Mouse (Mus musculus) gastrocnemius, postnatal 10 days (tissue): ENCODE data around the gene Tmem50b. TPM values are rescaled to one million over a fixed set of nuclear protein-coding genes. Genes with fewer than 3 reads are reported as not detected.

ENCODE experiments used
- DNase-seq: peaks from one replicate; pipeline ENCODE4 v3.0.0; 2021; ENCODE audit warnings: mixed read lengths
- total RNA-seq, 2 experiments: library from RNA; stranded (reverse); gene quantifications; 2 replicates each; pipeline ENCODE4 v1.2.3; 2021

Gene Tmem50b
- total RNA-seq, 2 experiments from 2014 or later: 15.2 to 15.9 TPM

DNA sequence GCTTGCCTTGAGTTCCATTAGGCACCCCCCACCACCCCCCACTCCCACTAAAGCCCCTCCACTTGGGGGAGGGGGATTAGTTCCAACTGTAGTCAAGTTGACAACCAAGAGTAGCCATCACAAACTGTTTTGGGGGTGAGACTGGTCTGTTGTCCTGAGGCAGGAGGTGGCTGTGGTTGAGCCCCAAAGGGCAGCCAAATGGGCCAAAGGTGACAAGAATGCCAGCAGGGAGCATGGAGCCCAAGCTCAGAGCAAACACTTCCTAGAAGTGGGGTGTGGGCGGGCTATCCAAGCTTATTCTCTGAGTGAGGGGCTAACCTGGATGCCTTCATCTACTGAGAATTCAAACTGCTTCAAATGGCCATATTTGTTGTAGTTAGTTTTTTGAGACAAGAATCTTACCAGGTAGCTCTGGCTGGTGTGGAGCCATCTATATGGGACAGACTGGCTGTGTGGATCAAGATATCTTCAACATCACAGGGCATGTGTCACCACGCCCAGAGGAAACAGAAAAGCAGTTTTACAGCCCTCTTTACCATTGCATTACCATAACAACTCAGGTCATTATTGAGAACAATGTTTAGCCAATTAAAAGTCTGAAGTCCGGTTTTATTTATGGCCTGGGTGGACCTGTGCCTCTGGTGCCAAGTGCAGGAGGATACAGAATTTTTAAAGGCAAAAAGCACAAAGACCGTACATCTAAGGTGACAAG lies 32.9 kb downstream of the Tmem50b start:
- DNase-seq: no peak

DNA sequence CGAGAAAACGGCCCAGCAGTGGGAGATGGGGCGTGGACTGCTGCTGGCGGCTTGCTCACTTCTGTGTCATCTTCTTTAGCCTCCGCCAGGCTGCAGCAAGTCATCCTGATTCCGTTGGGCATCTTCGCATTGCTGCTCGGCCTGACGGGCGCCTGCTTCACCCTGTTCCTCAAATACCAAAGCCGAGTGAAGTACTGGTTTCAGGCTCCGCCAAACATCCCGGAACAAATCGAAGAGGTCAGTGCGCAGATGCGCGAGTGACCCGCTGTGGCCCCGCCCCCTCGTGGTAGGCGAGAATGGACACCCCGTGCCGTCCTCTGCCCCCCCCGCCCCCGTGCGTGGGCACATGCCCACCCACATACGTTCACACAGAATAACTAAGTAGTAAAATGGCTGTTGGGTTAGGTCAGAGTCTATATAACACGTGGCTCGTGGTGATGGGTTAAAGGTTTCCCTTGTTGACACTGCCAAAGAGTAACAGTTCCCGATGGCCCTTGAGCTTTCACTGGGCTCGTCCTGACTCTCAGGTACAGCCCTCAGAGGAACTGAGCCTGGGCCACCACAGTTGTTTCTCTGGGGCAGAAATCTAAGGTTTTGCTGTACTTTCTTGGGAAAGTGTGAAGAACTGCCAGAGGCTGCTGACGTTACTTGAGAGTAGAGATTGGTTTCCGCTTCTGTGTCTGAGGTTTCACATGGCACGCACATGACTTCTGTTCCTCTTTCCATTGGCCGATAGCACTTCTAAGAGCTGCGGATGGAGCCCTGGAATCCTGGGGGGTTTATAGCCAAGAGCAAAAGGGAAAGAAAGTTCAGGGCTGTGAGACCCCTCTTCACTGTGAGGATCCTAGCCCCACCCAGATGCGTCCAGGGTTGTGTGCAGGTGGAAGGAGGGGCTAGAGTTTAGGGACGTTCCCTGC lies 35.8 kb downstream of the Tmem50b start:
- no peak for DNase-seq

DNA sequence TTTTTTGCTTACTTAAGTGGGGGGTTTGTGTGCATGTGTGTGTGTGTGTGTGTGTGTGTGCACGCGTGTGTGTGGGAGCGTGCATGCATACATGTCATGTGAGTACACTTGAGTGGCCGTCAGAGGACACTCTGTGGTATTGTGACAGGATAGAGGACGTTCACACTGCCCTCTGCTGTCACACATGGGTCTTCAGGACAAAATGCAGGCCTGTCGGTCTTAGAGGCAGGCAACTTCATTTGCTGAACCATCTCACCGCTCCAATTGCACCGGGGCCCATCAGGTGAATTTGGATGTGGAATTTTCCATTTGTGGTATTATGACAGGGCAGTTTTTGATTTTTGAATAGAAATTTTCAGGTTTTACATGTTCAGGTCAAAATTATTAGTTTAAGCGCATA lies 36.5 kb downstream of the Tmem50b start:
- DNase-seq: no peak

DNA sequence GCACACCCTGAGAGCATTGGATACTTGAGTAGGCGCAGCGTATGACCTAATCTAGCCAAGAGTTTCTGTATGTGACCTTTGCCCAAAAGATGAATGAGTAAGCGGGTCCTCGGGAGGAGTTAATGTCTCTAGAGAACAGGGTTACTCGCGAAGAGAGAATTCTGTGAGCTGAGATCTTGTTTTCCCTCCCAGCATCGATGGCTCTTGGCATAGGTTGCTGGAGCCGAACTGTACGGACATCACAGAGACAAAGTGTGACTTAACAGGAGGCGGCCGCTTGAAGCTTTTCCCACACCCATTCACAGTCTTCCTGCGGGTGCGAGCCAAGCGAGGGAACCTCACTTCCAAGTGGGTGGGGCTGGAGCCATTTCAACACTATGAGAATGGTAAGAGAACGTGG lies 39.9 kb downstream of the Tmem50b start:
- peak; percentile 30 for DNase-seq

DNA sequence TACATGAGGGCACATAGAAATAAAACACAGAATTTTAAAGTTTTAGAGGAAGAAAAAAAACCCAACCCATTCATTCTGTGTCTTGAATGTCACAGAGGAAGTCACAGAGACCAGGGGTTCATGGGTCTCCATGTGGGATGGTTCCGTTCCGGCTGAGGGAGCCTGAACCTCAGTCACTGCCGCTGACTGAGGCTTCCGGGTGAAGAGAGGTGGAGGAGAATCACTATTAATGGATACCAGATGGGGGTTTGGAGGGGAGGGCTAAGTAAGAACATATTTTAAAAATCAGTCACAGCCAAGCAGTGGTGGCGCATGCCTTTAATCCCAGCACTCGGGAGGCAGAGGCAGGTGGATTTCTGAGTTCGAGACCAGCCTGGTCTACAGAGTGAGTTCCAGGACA lies 40.4 kb downstream of the Tmem50b start:
- no peak for DNase-seq

DNA sequence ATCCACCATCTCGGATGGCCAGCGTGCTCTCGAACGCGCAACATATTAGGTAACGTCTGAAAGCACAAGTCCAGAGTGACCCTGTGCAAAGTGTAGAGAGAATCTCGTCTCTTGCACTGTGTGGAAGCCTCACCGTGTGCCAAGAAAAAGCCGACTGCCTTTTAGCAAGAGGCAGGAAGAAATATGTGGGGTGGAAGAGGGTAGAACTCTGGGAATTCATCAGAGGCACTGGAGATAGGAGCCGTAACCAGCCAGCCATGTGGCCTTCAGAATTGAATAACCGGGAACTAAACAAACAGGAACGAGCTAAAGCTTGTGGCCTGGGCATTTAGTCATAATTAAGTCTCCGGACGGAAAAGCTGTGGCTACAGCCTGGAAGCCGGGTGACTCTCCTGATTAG lies 40.9 kb downstream of the Tmem50b start:
- no peak for DNase-seq

DNA sequence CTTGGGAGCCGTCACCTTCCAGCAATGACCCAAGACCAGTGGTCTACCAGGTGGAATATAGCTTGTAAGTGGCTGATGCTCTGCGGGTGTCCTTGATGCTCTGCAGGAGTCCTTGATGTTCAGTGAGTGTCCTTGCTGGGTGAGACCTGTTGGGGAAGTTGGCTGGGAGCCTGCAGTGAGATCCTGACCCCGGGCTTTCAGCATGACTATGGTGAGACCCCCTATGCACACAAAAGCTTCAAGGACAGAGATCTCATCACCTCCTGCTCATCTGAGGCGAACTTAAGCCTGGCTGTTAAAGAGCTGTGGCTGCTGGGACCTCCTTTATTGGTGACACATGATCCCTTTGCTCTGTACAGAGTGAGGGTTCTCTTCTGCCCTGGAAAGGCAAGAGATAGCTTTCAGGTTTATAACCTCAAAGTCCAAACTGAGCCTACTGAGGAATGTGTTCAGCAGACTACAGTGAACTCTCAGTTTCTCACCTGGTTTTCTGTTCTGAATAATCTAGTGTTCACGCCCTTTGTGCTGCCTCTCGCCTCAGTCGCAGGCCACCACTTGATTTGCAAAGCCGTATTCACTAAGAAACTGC lies 42.5 kb downstream of the Tmem50b start:
- DNase-seq: no peak

DNA sequence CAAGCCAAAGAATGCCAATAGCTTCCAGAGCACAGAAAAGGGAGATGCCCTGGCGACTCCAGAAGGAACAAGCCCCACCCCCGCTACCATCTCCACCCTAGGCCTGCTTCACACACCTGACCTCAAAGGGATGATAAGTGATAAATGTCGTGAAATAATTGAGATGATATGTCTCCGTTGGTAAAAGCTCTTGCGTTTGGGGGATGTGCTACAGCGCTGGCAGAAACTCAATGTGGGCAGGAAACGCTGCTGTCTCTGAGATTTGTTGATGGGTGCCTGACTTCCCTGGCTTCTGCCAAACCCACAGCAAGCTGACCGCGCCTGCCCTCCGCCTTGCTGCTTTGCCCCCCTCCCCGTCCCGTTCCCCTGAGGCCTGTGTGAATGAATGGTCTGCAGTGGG lies 44.0 kb downstream of the Tmem50b start:
- no peak for DNase-seq

DNA sequence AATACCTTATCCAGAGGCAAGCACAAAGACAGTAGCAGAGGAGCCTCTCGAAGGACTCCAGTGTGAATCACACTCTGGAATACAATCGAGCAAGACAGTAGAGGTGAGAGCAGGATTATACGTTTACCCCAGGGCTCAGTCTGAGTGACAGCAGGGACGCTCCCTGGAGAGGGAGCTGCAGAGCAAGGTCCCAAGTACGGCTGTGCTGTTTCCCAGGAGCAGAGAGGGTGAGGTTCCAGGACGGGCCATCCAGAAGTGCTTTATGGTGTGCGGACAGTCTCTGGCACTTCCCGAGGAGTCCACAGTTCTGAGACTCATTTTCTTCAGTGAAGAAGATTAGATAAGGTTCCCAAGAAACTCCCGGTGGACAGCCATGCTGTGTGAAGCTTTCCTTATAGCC lies 45.5 kb downstream of the Tmem50b start:
- no peak for DNase-seq

DNA sequence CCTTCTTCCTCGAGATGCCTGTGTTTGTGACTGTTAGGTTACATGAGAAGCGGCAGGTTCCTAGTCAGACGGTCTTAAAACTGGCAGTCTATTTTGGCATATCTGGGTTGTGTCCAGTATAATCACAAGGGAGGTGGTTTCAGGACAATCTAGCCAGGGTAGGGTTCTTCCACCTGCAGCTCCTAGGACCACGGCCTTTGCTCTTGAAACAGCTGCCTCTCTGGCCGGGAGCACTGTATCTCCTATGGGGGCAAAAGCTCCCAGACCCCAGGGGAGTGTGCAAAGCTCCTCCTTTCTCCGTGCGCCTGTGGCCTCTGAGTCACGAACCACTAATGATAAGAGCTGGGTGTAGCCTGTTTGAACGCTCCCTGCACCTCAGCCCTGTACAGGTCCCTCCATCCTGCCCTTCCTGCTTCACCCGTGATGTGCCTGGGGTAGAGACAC lies 46.5 kb downstream of the Tmem50b start:
- DNase-seq: no peak

DNA sequence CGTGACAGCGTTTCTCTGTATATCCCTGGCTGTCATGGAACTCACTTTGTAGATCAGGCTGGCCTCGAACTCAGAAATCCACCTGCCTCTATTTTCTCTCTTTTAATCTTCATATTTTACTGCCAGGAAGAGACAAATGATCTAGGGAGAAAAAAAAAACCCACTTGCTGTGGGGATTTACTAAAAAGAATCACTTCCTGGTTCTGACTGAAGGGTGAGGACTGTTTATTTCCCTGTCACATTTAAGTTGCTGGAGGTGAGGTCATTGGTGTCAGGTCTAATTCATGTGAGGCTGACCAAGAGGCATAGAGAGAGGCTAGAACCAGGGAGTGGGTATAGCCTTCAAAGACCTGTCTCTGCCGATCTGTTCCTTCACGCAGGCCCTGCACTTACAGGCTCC lies 48.0 kb downstream of the Tmem50b start:
- no peak for DNase-seq

DNA sequence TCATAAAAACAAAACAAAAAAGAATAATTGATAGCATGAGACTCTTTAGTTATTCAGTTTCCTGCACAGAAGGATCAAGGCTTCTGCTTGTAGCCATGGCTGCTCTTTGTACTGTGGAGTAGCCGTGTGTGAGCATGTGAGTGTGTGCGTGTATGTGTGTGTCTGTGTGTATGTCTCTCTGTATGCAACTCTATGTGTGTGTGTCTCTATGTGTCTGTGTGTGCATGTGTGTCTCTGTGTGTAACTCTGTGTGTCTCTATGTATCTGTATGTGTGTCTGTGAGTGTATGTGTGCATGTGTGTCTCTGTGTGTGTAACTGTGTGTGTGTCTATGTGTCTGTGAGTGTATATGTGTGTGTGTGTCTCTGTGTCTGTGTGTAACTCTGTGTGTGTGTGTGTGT lies 48.6 kb downstream of the Tmem50b start:
- DNase-seq: no peak

DNA sequence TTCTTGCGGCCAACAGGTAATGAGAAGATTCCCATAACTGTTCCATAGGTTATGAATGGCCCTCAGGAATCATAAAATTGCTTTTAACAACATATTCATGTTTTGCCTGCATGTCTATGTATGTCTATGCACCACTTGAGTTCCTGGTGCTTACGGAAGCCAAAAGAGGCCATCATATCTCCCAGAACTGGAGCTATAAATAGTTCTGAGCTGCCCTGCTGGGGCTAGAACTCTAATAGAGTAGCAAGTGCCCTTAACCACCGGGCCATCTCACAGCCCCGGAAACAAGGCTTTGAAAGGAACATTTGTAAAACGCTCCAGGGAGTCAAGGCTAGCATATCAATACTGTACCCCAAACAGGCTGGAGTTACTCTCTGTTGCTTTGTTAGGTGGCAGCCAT lies 49.0 kb downstream of the Tmem50b start:
- DNase-seq: no peak

DNA sequence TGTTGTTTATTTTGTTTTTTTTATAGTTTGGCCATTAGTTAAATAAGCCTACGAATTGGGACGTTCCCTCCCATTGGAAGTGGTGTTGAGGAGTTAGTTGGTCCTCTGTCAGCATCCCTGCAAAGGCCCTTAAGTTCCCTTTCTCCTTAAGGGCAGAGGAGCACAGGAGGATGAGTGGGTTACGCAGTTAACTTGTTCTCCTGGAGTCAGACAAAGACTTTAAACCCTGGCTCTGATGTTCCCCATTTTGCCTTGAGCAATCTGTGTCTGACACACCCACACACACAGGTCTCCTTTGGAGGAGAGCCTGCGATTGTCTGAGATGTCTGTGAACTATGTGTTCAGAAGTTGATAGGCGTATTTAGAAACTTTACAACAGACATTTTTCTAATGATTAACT lies 49.6 kb downstream of the Tmem50b start:
- DNase-seq: no peak

DNA sequence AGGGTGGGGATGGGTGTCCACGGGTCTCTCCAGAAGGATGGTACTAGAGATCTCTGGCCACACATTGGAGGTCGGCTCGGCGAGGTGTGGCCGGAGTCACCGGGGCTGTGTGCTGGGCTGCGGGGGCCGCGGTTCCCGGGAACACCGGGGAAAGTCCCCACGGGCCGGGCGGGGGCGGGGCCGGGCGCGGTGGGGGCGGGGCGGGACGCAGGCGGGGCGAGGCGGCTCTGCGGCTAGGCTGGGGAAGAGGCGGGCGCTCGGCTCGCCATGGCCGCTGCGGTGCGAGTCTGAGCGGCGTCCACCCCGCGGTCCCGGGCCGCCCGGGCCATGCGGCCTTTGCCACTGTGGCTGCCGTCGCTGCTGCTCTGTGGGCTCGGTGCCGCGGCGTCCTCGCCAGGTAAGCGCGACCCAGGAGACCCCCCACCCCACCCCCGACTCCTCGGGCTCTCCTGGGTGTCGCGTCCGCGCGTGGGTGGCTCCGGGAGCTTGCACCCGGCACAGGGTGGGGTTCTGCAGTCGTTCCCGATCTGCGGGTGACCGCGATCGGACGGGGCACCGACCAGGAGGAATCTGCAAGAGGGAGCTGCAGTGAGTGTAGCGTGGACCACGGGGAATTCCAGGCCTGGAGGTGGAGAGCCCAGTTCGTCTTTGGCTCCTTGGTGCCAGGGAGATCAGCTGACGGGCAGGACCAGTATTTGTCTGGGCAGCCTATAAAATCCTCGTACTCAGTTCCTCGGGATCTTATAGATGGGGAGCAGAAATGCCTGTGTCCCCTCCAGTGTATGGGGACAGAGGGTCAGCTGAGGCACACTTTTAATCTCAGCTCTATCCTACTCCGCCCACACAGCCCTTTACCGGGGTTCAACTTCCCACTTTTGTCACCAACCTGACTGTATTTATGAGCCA lies 50.5 kb downstream of the Tmem50b start, which contains the start of gene Ifngr2:
Gene Ifngr2 (plus strand): TSS at position 237 of the 906 bp plus-strand sequence.
- DNase-seq: peak; percentile 76

DNA sequence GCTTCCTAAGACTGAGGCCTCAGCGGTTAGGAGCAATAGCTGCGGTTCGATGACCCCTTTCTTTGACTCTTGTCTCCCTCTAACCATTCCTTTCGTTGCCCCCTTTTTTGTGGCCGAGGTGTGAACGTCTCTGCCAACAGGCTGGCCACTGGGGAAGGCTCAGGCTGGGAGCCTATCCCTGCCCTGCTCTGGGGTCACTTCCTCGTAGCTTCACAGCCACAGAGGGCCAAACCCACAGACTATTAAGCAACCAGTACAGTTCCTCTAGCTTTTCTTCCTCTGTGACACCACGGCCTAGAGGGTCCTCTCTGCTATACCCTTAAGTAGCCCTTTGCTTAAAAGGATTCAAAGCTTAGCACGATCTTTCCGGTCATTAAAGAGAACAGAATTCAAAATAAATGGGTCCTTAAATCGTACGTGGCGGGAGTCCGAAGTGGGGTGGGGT lies 51.2 kb downstream of the Tmem50b start:
- DNase-seq: no peak

DNA sequence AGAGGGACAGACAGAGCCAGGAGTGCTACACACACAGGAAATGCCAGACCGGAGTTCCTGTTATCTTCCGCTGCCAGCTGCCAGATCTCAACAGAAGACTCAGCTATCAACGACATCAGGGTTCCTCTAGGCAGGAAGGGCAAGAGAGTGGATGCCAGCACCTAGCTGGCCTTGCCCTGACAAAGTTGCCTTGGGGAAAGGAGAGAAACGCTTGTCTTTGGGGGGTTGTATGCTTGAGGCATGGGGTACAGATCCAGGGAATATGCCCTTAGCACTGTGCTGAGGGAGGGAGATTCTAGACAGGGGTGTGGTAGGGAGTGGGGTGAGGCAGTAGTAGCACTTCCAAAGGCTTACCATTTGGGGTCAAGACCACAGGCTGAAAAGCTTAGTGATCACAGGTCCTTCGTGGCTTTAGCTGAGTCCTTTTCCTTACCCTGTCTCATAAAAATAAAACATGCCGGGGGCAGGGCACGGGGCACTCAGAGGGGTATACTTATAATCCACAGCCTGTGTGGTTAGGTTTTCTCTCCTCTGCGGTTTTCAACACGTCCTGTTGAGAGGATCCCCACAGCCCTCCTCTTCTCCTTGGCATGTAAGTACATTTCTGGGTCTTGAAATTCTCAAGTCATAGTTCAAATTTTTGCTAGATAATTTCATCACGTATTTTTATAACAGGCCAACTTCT lies 51.9 kb downstream of the Tmem50b start:
- no peak for DNase-seq

DNA sequence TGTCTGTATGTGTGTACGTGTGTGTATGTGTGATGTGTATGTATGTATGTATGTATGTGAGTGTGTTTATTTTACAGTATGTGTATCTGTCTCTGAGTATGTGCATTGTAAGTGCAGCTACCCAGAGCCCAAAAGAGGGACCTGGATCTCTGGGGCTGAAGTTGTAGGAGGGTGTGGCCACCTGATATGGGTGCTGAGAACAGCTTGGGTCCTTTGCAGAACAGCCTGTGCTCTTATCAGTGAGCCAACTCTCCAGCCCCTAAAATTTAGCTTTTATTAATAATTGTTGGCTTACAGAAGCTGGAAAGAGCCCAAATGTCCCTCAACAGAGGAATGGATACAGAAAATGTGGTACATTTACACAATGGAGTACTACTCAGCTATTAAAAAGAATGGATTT lies 54.0 kb downstream of the Tmem50b start:
- DNase-seq: no peak

DNA sequence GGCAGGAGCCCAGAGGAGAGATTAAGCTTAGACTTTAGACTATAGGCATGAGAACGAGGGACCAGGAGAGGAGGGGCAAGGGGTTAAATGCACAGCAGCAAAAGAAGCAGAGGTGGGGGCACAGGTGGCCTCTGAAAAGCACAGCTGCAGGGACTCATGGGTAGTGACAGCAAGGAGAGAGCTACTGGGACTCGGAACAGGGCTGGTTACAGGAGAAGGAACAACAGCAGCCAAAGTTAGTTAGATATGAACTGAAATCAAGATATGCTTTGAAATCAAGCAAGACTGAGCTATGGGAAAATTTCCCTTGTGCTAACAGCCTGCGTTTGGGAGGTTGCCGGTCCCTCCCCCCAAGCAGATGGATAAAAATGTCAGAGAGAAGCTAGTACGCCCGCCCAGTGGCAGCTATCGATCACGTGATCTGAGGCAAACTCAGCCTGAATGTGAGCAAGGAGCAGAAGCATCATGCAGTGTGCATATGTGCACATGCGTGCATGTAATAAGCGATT lies 56.0 kb downstream of the Tmem50b start:
- DNase-seq: no peak

DNA sequence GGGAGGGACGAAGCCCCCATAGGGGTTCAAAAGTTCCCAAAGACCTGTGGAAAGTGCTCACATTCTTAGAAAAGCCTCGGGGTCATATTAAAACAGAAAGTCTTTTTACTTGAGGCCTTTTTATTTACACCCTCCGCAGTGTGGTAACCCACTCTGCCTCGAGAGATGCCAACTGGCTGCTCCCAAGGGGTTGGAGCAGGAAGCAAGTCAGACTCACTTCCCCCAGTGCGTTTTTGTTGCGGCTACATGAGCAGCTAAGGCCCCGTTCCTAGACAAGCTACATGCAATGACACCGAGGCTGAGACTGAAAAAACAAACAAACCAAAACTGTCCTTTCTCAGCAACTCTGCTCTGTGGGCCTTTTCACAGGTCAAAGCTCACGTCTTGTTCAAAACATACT lies 59.1 kb downstream of the Tmem50b start:
- DNase-seq: no peak

DNA sequence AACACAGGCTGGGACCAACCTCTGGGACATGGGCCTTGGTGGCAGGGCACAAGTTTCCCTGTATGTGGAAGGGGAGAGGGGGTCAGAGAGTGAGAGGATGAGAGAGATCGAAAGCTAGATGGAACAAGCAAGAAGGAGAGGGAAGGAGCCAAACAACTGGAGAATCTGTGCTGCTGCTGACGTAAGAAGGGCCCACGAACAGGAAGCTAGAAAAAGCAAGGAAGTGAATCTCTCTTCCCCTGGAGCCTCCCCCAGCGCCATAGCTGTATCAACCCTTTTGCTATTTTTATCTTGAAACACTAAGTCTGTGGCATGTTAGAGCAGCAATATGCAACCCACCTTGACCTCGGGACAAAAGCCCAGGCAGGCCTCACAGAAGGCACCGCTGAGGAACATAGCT lies 59.5 kb downstream of the Tmem50b start:
- no peak for DNase-seq
